Mouse (Mus musculus) small intestine, adult 2 months (tissue): ENCODE data around the gene Bicd2.

Source experiments
- CTCF ChIP-seq: fragments of 200-500 bp; IDR thresholded peaks from 2 replicates; pipeline ENCODE4 v1.5.1; 2012; ENCODE audit warnings: low read depth, mild to moderate bottlenecking, control low read depth, inconsistent platforms, low read length, moderate library complexity, mixed read lengths; ENCODE audit not compliant: insufficient replicate concordance, insufficient read length; ENCODE audit errors: extremely low read depth
- POLR2A ChIP-seq: fragments of 200-500 bp; IDR thresholded peaks from 2 replicates; pipeline ENCODE4 v1.6.1; 2012; ENCODE audit warnings: low read depth, mild to moderate bottlenecking, control low read depth, inconsistent platforms, low read length, moderate library complexity

GRCm38 (mm10) chr13:49428042-49428675, 86.8 kb downstream of the Bicd2 start:
- TF ChIP-seq CTCF (no peak), POLR2A (no peak)
